9 mouse cellular contexts compared by ENCODE assay signal in genomic region chr5:36669021-36670008, GRCm38 (mm10). TPM values are rescaled to one million over a fixed set of nuclear protein-coding genes. Genes with fewer than 3 reads are reported as not detected.
DNase-seq lines count a peak whose midpoint lies in the region; ATAC-seq lines count a peak whose summit lies in the region.
"Had no signal": no experiment of that assay in that cellular context is flagged by ENCODE, and none has a peak within 500 bp of the region (broad histone marks: within the 10 kb centered on the region; RNA-seq: fewer than 3 reads in every experiment).

No protein-coding gene starts in this region.

- H3K36me3 ChIP-seq in hindbrain, embryonic 15.5 days: peaks cover 30% of the 10 kb centered on the region
- H3K36me3 ChIP-seq in hindbrain, embryonic 16.5 days (ENCODE audit: control insufficient read depth, insufficient read depth, low read length): peaks cover 10% of the 10 kb centered on the region; the same call in 1 of the 2 replicates

- H3K4me2 ChIP-seq in hindbrain, embryonic 15.5 days: no peak overlapping the region
- no peak overlapping the region for H3K4me2 ChIP-seq in hindbrain, embryonic 16.5 days (ENCODE audit: low read length)
- H3K4me2 ChIP-seq: hindbrain, embryonic 14.5 days had no signal

- no peaks in the 10 kb centered on the region for H3K4me1 ChIP-seq in hindbrain, embryonic 15.5 days (replicated peaks)
- no peaks in the 10 kb centered on the region for H3K4me1 ChIP-seq in hindbrain, embryonic 16.5 days (ENCODE audit: control insufficient read depth, insufficient read depth, low read depth, low read length)

- ATAC-seq in hindbrain, embryonic 15.5 days (ENCODE audit: low FRiP score, low read depth): peak; percentile 27; the same call in 1 of the 2 replicates
- no peak for ATAC-seq in hindbrain, embryonic 16.5 days
- ATAC-seq in CD4-positive, CD25-positive, alpha-beta regulatory T cell, adult 4 months: peak; percentile 81

- H3K27me3 ChIP-seq in hindbrain, embryonic 15.5 days: no peaks in the 10 kb centered on the region
- H3K27me3 ChIP-seq in hindbrain, embryonic 16.5 days (replicated peaks; ENCODE audit: control insufficient read depth, insufficient read depth, low read length): no peaks in the 10 kb centered on the region

- no peak overlapping the region for H3K4me3 ChIP-seq in hindbrain, embryonic 15.5 days
- H3K4me3 ChIP-seq in hindbrain, embryonic 16.5 days (ENCODE audit: low read length): no peak overlapping the region

- no peak overlapping the region for H3K27ac ChIP-seq in hindbrain, embryonic 15.5 days (replicated peaks)
- no peak overlapping the region for H3K27ac ChIP-seq in hindbrain, embryonic 16.5 days (ENCODE audit: low read depth, low read length)
- H3K27ac ChIP-seq: hindbrain, embryonic 14.5 days had no signal

- no peak overlapping the region for H3K9ac ChIP-seq in hindbrain, embryonic 15.5 days
- H3K9ac ChIP-seq in hindbrain, embryonic 16.5 days (ENCODE audit: low read depth, low read length): no peak overlapping the region
- H3K9ac ChIP-seq: hindbrain, embryonic 14.5 days had no signal

- WGBS in hindbrain, embryonic 15.5 days: 89% methylated on average over 7 of the region's 7 CpGs
- WGBS in hindbrain, embryonic 16.5 days: 93% methylated on average over 7 of the region's 7 CpGs

- H3K9me3 ChIP-seq in hindbrain, embryonic 15.5 days: no peaks in the 10 kb centered on the region
- H3K9me3 ChIP-seq in hindbrain, embryonic 16.5 days (ENCODE audit: control insufficient read depth, low read length): no peaks in the 10 kb centered on the region

- DNase-seq in induced T-regulatory cell, adult 2 months (ENCODE audit: low read depth): peak; percentile 64
- DNase-seq in right cerebral cortex, postnatal 10 days (ENCODE audit: low spot score in 2 of 2): peak; percentile 56 to 58
- no peak for DNase-seq in Muller cell, postnatal 12 days (ENCODE audit: inconsistent ontology term)
- no peak for DNase-seq in cerebellum, postnatal 14 days
- DNase-seq in testis, postnatal 10 days (ENCODE audit: low spot score): no peak

RNA-seq across cellular contexts. Expression of gene D5Ertd579e, which starts 26.5 kb away (rescaled TPM):
- 33.3 and 33.6 TPM in 2 replicates for polyA plus RNA-seq in hindbrain, embryonic 15.5 days (2015; fragmentation: Nextera tagmentation; extraction: Ambion mirVana)
- polyA plus RNA-seq in hindbrain, embryonic 16.5 days (2015; fragmentation: Nextera tagmentation; extraction: Ambion mirVana): 25.9 and 32.6 TPM in 2 replicates
- polyA plus RNA-seq in CD4-positive, CD25-positive, alpha-beta regulatory T cell, adult 4 months (2017; shearing (Covaris generic)): 10 to 100 TPM; 32.6 to 34.7 TPM

Comparison
In these comparisons a context has a peak if more than half of its experiments do, and no peak if none do; other contexts are left out.
1. DNase-seq: peak in induced T-regulatory cell, adult 2 months (single experiment) and right cerebral cortex, postnatal 10 days (2 of 2); none in Muller cell, postnatal 12 days (single experiment), cerebellum, postnatal 14 days (0 of 2) and testis, postnatal 10 days (single experiment).